Mouse (Mus musculus): ENCODE measurements around the gene Myrip. TPM values are rescaled to one million over a fixed set of nuclear protein-coding genes. Genes with fewer than 3 reads are reported as not detected.
A peak's percentile ranks its signal among the peaks of the same experiment; 100 is the strongest.

The Myrip gene
- polyA plus RNA-seq, 1 experiment from 2014 or later, result 0.74 TPM

DNA sequence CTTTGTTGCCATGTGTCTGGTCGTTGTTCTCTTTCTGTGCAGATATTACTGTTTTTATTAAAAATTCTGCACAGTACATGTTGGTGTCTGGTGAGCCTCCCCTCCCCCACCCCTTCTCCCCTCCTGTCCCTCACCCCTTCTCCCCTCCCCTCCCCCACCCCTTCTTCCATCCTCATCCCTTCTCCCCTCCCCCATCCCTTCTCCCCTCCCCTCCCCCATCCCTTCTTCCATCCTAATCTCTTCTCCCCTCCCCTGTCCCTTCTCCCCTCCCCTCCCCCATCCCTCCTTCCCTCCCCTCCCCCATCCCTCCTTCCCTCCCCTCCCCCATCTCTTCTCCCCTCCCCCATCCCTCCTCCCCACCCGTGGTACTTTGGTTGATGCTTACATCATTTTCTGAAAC is 135.5 kb downstream of the Myrip start:
- Histone ChIP-seq H3K27ac (no peak overlapping the region), H3K4me1 (no peaks in the 10 kb centered on the region), H3K9ac (no peak overlapping the region), H3K27me3 (replicated peaks) (no peaks in the 10 kb centered on the region), H3K36me3 (no peaks in the 10 kb centered on the region), H3K4me3 (replicated peaks) (no peak overlapping the region), H3K4me2 (no peak overlapping the region), H3K9me3 (no peaks in the 10 kb centered on the region)
- WGBS, result 62% methylated on average over 2 of the region's 2 CpGs
- ATAC-seq (ENCODE audit: insufficient read depth, low FRiP score, low read depth), result no peak

DNA sequence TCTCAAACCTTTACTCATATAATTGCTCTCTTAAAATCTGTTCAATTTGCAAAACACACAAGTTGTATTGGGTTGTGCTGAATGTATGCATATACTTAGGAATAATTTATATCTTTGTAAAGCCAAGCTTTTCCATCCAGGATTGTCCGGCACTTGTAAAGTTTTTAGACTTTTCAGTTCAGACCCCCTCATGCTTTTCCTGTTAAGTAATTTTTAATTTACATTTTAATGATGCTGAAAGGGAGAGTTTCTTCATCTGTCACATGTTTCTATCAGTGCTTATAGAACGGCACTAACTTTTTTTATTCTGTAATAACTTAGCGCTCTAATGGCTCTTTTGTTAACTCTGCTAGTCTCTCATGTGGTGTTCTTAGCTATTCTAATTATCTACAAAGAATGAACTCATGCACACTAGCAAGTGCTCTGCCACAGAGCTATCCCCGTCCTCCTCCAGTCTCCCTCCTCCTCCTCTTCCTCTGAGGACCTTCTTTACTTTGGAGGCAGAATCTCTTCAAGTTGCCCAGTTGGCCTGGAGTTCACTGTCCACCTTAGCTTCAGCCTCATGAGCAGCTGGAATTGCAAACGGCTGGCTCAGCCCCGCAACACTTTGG is 136.1 kb downstream of the Myrip start:
- H3K4me1 ChIP-seq, result no peaks in the 10 kb centered on the region
- H3K9me3 ChIP-seq, result no peaks in the 10 kb centered on the region
- no peak for ATAC-seq (ENCODE audit: insufficient read depth, low FRiP score, low read depth)
- H3K27ac ChIP-seq, result no peak overlapping the region
- H3K36me3 ChIP-seq, result no peaks in the 10 kb centered on the region
- H3K9ac ChIP-seq, result no peak overlapping the region
- H3K4me3 ChIP-seq (replicated peaks), result no peak overlapping the region
- no peaks in the 10 kb centered on the region for H3K27me3 ChIP-seq (replicated peaks)
- 76% methylated on average over 6 of the region's 6 CpGs for WGBS
- H3K4me2 ChIP-seq, result no peak overlapping the region

DNA sequence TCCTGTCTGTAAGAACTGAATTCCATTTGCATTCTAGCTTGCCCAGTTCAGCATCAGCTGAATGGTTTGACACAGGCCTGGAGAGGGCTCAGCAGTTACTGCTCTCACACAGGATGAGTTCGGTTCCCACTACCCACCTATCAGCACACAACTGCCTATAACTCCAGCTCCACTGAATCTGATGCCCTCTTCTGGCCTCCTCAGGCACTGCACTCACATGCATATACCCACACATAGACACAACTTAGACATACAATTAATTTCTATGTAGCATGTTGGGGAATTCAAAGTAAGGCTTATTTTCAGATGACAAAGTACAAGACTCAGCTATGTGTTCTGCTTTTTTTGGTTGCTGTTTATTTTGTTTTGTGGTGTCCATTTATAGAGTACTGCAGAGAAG is 137.0 kb downstream of the Myrip start:
- no peak for ATAC-seq (ENCODE audit: insufficient read depth, low FRiP score, low read depth)
- 93% methylated on average over 1 of the region's 1 CpGs for WGBS
- Histone ChIP-seq H3K36me3 (no peaks in the 10 kb centered on the region), H3K9me3 (no peaks in the 10 kb centered on the region), H3K27ac (no peak overlapping the region), H3K4me1 (no peaks in the 10 kb centered on the region), H3K4me3 (replicated peaks) (no peak overlapping the region), H3K27me3 (replicated peaks) (no peaks in the 10 kb centered on the region), H3K4me2 (no peak overlapping the region), H3K9ac (no peak overlapping the region)

DNA sequence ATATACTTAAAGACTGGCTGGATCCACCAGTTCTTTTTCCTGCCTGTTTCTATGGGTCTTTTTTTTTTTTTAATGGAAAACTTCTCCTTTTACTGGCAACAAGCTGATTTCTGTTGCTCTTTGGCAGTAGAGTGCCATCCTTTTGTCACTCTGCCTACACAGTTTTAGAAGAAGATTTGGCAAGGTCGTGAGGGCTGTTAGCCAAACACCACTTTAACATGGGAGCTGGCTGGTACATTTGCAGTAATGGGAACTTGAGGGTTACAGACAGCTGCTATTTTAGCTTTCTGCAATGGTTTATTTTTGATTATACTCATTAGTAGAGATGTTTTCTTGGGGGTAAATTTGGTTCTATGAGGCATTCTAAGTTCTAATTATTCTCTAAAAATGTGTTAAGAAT is 137.5 kb downstream of the Myrip start:
- WGBS, result 72% methylated on average over 1 of the region's 1 CpGs
- H3K27me3 ChIP-seq (replicated peaks), result no peaks in the 10 kb centered on the region
- H3K27ac ChIP-seq, result no peak overlapping the region
- no peak overlapping the region for H3K4me2 ChIP-seq
- H3K9me3 ChIP-seq, result no peaks in the 10 kb centered on the region
- no peak overlapping the region for H3K4me3 ChIP-seq (replicated peaks)
- H3K4me1 ChIP-seq, result no peaks in the 10 kb centered on the region
- no peak for ATAC-seq (ENCODE audit: insufficient read depth, low FRiP score, low read depth)
- no peaks in the 10 kb centered on the region for H3K36me3 ChIP-seq
- H3K9ac ChIP-seq, result no peak overlapping the region

DNA sequence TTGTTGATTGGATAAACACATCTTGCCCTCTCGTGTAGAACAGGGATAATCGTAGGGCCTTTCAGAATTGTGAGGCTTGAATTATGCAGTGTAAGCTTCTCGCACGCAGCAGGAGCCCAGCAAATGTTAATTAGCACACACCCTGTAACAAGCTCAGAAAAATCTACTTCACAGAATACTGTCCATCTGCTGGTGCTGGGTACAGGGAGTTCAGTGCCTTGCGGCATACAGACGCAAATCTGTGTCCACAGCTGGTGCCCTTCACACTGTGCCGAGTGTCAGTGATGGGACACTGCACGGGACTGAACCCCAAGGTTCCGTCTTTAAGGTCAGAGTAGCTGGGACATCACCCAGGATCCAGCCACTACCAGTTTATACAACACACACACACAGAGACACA is 143.3 kb downstream of the Myrip start:
- ATAC-seq (ENCODE audit: insufficient read depth, low FRiP score, low read depth), result no peak
- Histone ChIP-seq H3K4me2 (no peak overlapping the region), H3K4me1 (no peaks in the 10 kb centered on the region), H3K9me3 (no peaks in the 10 kb centered on the region), H3K27ac (no peak overlapping the region), H3K4me3 (replicated peaks) (no peak overlapping the region), H3K27me3 (replicated peaks) (no peaks in the 10 kb centered on the region), H3K36me3 (no peaks in the 10 kb centered on the region), H3K9ac (no peak overlapping the region)
- WGBS, result 74% methylated on average over 9 of the region's 9 CpGs

DNA sequence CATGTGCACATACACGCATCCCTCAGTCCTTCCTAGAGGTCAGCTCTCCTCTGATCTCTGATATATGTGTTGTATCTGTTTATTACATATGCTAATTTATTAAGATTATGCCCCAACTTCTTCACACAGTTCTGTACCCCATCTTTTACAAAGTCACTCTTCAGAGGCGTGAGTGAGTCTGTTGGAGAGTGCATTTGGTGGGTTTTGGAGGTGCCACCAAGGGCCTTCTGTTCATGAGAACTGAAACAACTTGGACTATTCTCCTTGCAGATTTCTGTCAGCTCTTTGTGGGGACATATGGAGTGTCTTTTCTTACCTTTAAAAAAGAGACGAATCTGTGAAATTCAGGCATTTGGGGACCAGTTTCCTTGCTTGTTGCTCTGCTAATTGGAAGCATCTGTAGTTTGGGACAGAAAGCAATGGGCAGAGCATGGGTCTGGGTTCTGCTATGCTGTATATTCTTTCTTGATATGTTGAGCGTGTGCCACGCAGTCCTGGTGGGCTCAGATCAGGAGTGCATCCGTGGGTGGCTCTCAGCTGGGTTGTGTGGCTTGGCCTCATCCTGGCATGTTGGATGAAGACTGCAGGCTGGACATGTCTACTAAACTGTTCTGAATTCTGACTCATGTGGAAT is 148.5 kb downstream of the Myrip start:
- ATAC-seq (ENCODE audit: insufficient read depth, low FRiP score, low read depth), result no peak
- Histone ChIP-seq H3K9me3 (no peaks in the 10 kb centered on the region), H3K27me3 (replicated peaks) (no peaks in the 10 kb centered on the region), H3K4me3 (replicated peaks) (no peak overlapping the region), H3K27ac (no peak overlapping the region), H3K4me2 (no peak overlapping the region), H3K9ac (no peak overlapping the region), H3K4me1 (no peaks in the 10 kb centered on the region), H3K36me3 (no peaks in the 10 kb centered on the region)
- 80% methylated on average over 6 of the region's 6 CpGs for WGBS

DNA sequence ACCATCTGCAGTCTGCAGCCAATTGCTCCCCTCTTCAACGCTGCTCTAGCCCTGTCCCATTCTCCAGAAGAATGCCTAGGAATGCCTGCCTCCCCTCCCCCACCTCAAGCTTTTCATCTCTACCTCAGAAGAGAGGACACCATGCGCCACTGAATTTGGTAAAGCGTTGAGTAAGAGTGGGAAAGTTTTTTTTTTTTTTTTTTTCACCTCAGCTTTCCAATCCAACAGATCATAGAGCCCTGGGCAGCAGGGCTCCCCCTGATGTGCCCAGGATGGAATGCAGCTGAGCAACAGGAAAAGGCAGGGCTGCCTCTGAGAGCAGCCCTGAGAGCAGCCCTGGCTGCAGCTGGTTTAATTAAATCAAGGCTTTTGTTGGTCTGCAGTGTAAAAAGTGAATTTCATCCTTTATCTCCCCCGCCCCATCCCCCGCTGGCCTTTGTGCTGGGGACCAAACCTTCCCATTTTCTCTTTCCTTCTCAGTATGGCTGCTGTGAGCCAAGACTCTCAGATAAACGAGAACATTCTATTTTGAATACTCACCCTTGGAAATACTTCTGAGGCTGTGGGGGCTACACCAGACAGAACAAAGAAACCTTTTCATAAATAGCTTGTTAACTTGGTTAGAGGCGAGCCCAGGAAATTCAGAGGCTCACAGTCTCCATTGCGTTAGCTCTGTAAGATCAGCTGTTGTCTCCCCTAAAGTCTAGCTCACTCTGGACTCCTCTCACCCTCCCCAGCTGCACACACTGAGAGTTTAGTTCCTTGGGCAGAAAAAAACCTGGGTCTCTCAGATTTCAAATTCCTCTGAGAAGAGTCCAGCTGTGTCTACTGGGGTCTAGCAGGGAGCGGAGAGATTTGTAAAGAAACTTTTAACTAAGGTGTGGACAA is 154.7 kb downstream of the Myrip start:
- Histone ChIP-seq H3K9me3 (no peaks in the 10 kb centered on the region), H3K27me3 (replicated peaks) (no peaks in the 10 kb centered on the region), H3K4me3 (replicated peaks) (no peak overlapping the region), H3K9ac (no peak overlapping the region), H3K27ac (peak overlapping the region; percentile 63), H3K36me3 (no peaks in the 10 kb centered on the region), H3K4me2 (no peak overlapping the region), H3K4me1 (peaks cover 3% of the 10 kb centered on the region; the same call in 1 of the 2 replicates)
- 30% methylated on average over 9 of the region's 9 CpGs for WGBS
- ATAC-seq (ENCODE audit: insufficient read depth, low FRiP score, low read depth), result 0 out of 2 replicates have a peak, but pooled peaks have one; percentile 53

DNA sequence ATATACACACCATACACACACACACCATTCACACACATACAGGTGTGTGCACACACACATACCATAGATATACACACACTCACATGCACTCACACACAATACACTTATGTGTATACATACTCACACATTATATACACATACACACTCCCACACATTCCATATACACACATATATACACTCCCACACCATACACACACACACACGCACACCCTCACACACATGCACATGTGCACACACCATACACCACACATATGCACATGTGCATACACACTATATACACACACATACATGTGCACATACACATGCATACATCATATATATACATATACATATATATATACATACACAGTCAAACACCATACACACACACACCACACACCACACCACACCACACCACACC is 169.1 kb downstream of the Myrip start:
- ATAC-seq (ENCODE audit: insufficient read depth, low FRiP score, low read depth), result no peak
- Histone ChIP-seq H3K9ac (no peak overlapping the region), H3K9me3 (no peaks in the 10 kb centered on the region), H3K27me3 (replicated peaks) (no peaks in the 10 kb centered on the region), H3K4me1 (no peaks in the 10 kb centered on the region), H3K27ac (no peak overlapping the region), H3K36me3 (no peaks in the 10 kb centered on the region), H3K4me3 (replicated peaks) (no peak overlapping the region), H3K4me2 (no peak overlapping the region)
- 91% methylated on average over 1 of the region's 1 CpGs for WGBS

DNA sequence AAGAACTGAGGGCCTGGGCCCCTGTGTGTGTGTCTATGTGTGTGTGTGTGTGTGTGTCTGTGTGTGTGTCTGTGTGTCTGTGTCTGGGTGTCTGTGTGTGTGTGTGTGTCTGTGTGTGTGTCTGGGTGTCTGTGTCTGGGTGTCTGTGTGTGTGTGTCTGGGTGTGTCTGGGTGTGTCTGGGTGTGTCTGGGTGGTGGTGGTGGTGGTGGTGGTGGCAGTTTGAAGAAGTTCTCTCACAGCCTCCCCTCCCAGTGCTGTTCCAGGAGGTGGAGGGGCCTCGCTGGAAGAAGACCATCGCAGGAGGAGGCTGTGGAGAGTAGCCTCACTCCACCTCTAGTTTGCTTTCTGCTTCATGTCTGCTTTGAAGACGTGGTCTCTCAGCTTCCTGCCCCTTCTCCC is 180.3 kb downstream of the Myrip start:
- Histone ChIP-seq H3K4me1 (0 out of 2 replicates have a peak, but pooled peaks cover 3% of the 10 kb centered on the region), H3K27ac (no peak overlapping the region), H3K27me3 (replicated peaks) (no peaks in the 10 kb centered on the region), H3K9ac (no peak overlapping the region), H3K36me3 (no peaks in the 10 kb centered on the region), H3K9me3 (no peaks in the 10 kb centered on the region), H3K4me2 (no peak overlapping the region), H3K4me3 (replicated peaks) (no peak overlapping the region)
- 73% methylated on average over 3 of the region's 3 CpGs for WGBS
- no peak for ATAC-seq (ENCODE audit: insufficient read depth, low FRiP score, low read depth)

DNA sequence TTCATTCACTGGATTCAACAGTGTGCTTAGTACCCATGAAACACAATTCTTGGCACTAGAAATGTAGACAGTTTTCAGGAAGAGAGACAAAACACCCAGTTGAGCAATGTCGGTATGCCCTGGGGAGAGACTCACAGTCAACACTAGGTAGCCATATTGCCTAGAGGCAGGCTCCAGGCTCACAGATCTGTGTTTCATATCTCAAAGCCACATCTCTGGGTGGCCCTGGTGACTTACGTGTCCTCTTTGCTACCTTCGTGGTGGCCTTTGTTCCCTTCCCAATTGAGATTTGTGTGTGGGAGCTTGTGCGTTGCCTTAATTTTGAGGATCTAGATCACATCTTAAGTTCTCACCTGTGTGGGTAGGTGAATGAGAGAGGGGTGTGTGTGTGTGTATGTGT is 181.1 kb downstream of the Myrip start:
- 89% methylated on average over 4 of the region's 4 CpGs for WGBS
- no peak overlapping the region for H3K9ac ChIP-seq
- no peaks in the 10 kb centered on the region for H3K9me3 ChIP-seq
- 0 out of 2 replicates have a peak, but pooled peaks cover 3% of the 10 kb centered on the region for H3K4me1 ChIP-seq
- no peaks in the 10 kb centered on the region for H3K27me3 ChIP-seq (replicated peaks)
- H3K36me3 ChIP-seq, result no peaks in the 10 kb centered on the region
- H3K27ac ChIP-seq, result no peak overlapping the region
- no peak for ATAC-seq (ENCODE audit: insufficient read depth, low FRiP score, low read depth)
- H3K4me2 ChIP-seq, result no peak overlapping the region
- H3K4me3 ChIP-seq (replicated peaks), result no peak overlapping the region

DNA sequence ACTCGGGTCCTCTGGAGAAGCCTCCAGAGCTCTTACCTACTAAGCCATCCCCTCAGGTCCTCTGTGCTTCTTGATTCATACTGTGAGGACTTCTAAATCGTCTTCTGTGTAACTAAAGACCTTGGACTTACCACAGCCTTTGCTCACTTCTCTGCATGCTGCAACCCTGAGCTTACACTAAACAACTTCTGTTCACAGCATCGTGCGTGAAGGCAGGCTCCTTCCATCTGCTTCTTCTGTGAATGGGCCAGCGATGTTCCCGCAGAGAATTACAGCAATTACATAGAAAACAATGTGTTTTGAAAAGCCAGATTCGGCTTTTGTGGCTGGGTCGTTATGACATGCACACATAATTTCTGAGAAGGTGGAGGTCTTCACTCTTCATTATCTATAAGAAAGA is 181.8 kb downstream of the Myrip start:
- Histone ChIP-seq H3K4me2 (no peak overlapping the region), H3K9me3 (no peaks in the 10 kb centered on the region), H3K4me1 (0 out of 2 replicates have a peak, but pooled peaks cover 1% of the 10 kb centered on the region), H3K36me3 (no peaks in the 10 kb centered on the region), H3K27me3 (replicated peaks) (no peaks in the 10 kb centered on the region), H3K27ac (no peak overlapping the region), H3K9ac (no peak overlapping the region), H3K4me3 (replicated peaks) (no peak overlapping the region)
- ATAC-seq (ENCODE audit: insufficient read depth, low FRiP score, low read depth), result no peak
- WGBS, result 79% methylated on average over 8 of the region's 8 CpGs

DNA sequence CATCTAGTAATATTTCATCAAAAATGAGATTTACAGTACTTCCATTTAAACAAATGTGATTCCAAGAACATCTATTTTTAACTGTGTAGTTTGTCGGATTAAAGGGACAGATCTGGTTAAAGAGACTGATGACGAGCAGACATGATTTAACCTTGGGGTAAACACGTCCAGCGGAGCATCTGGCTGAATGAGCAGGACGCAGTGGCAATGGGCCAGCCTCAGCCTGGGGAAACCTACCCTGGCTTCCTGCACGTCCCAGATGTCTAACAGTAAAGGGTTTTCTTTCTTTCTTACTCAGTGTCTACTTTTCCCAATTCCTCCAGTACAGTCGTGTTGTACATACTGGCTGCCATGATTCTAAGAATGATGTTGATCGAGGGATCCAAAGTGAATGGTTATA is 185.8 kb downstream of the Myrip start:
- Histone ChIP-seq H3K9me3 (no peaks in the 10 kb centered on the region), H3K4me3 (replicated peaks) (no peak overlapping the region), H3K36me3 (no peaks in the 10 kb centered on the region), H3K4me1 (no peaks in the 10 kb centered on the region), H3K27ac (no peak overlapping the region), H3K9ac (no peak overlapping the region), H3K4me2 (no peak overlapping the region), H3K27me3 (replicated peaks) (no peaks in the 10 kb centered on the region)
- WGBS, result 55% methylated on average over 8 of the region's 8 CpGs
- ATAC-seq (ENCODE audit: insufficient read depth, low FRiP score, low read depth), result no peak

Data from stomach, embryonic 15.5 days (tissue).